Mouse (Mus musculus) brain, embryonic 14.5 days (tissue): ENCODE measurements around the gene Cntrl. TPM values are rescaled to one million over a fixed set of nuclear protein-coding genes. Genes with fewer than 3 reads are reported as not detected.

ENCODE experiments used
- DNase-seq: peaks from one replicate; pipeline ENCODE4 v3.0.0-alpha.2; 2011; ENCODE audit warnings: low read depth
- CTCF ChIP-seq: fragments of 200-500 bp; IDR thresholded peaks from 2 replicates; pipeline ENCODE4 v1.5.1; 2012; ENCODE audit warnings: inconsistent platforms, mild to moderate bottlenecking, moderate library complexity, borderline replicate concordance; ENCODE audit not compliant: insufficient read depth, insufficient read length; ENCODE audit errors: extremely low read depth
- POLR2A ChIP-seq: fragments of 200-500 bp; IDR thresholded peaks from 2 replicates; pipeline ENCODE4 v1.6.1; 2012; ENCODE audit warnings: mild to moderate bottlenecking, inconsistent platforms, borderline replicate concordance; ENCODE audit not compliant: poor library complexity, insufficient read depth, insufficient read length, severe bottlenecking; ENCODE audit errors: extremely low read depth
- polyA plus RNA-seq: library from polyadenylated mRNA; depleted of rRNA; stranded (reverse); fragments of >200 nt; gene quantifications from 2 replicates; pipeline ENCODE4 v1.2.3, GENCODE M21; 2012

Gene Cntrl
- polyA plus RNA-seq, 1 experiment, result 20.5 TPM

- no peak for DNase-seq
- TF ChIP-seq POLR2A (no peak), CTCF (no peak)
These were observed 30.1 kb upstream of the Cntrl start for GRCm38 (mm10) chr2:35079166-35079565.

- TF ChIP-seq POLR2A (no peak), CTCF (no peak)
- DNase-seq, result no peak
These were observed 21.9 kb upstream of the Cntrl start for GRCm38 (mm10) chr2:35087418-35087817.

- no peak for TF ChIP-seq POLR2A
- TF ChIP-seq CTCF, result no peak
- no peak for DNase-seq
These were observed 8.8 kb upstream of the Cntrl start for GRCm38 (mm10) chr2:35100529-35100928.

GRCm38 (mm10) chr2:35101443-35101842 lies 7.8 kb upstream of the Cntrl start, which contains the start of gene AI182371:
AI182371 (minus strand) TSS chr2:35101543.
- DNase-seq, result no peak
- TF ChIP-seq POLR2A (no peak), CTCF (no peak)

- TF ChIP-seq CTCF (no peak), POLR2A (no peak)
- no peak for DNase-seq
These were observed 6.5 kb upstream of the Cntrl start for GRCm38 (mm10) chr2:35102777-35103176.

GRCm38 (mm10) chr2:35103558-35103957 lies 5.7 kb upstream of the Cntrl start:
- no peak for TF ChIP-seq CTCF
- DNase-seq, result no peak

- no peak for DNase-seq
- no peak for TF ChIP-seq CTCF
- TF ChIP-seq POLR2A, result no peak
These were observed 4.4 kb upstream of the Cntrl start for GRCm38 (mm10) chr2:35104843-35105242.

GRCm38 (mm10) chr2:35107984-35108635 lies 1.2 kb upstream of the Cntrl start:
- TF ChIP-seq CTCF (peak; percentile 57; the same call in 1 of the 2 replicates), POLR2A (no peak)
- peak; percentile 53 for DNase-seq

GRCm38 (mm10) chr2:35108712-35109111 lies 580 bp upstream of the Cntrl start:
- peak; percentile 59; the same call in 1 of the 2 replicates for TF ChIP-seq CTCF
- no peak for TF ChIP-seq POLR2A
- DNase-seq, result peak; percentile 88

- TF ChIP-seq POLR2A, result no peak
- no peak for TF ChIP-seq CTCF
- DNase-seq, result no peak
These were observed 622 bp downstream of the Cntrl start for GRCm38 (mm10) chr2:35109924-35110304.

- no peak for TF ChIP-seq POLR2A
- TF ChIP-seq CTCF, result no peak
- no peak for DNase-seq
These were observed 1.2 kb downstream of the Cntrl start for GRCm38 (mm10) chr2:35110521-35110920.

- TF ChIP-seq POLR2A (no peak), CTCF (peak; percentile 41; the same call in 1 of the 2 replicates)
- peak; percentile 39 for DNase-seq
These were observed 15.4 kb downstream of the Cntrl start for GRCm38 (mm10) chr2:35124716-35125115.
